Mouse (Mus musculus) intestine, embryonic 16.5 days (tissue): ENCODE measurements around the gene F11r. TPM values are rescaled to one million over a fixed set of nuclear protein-coding genes. Genes with fewer than 3 reads are reported as not detected.

ENCODE experiments used
- ATAC-seq: fragments of 200-750 bp; cut with Nextera tagmentation; 2 replicates; pipeline ENCODE4 v1.8.0; 2017; ENCODE audit warnings: moderate TSS enrichment, moderate library complexity
- H3K27ac ChIP-seq: fragments of 300-500 bp; sonication (generic); 2 replicates; pipeline ENCODE4 v1.5.1; 2014; ENCODE audit warnings: mild to moderate bottlenecking, low read length
- H3K27me3 ChIP-seq: fragments of 300-500 bp; sonication (generic); replicated peaks from 2 replicates; pipeline ENCODE4 v1.6.1; 2014; ENCODE audit warnings: low read length, control low read depth, mixed read lengths; ENCODE audit not compliant: control insufficient read depth, insufficient read depth
- H3K36me3 ChIP-seq: fragments of 300-500 bp; sonication (generic); 2 replicates; pipeline ENCODE4 v1.6.1; 2014; ENCODE audit warnings: low read length, control low read depth; ENCODE audit not compliant: control insufficient read depth, insufficient read depth
- H3K4me1 ChIP-seq: fragments of 300-500 bp; sonication (generic); 2 replicates; pipeline ENCODE4 v1.6.1; 2014; ENCODE audit warnings: low read length, control low read depth, mixed read lengths; ENCODE audit not compliant: control insufficient read depth, insufficient read depth
- H3K4me2 ChIP-seq: fragments of 300-500 bp; sonication (generic); 2 replicates; pipeline ENCODE4 v1.6.1; 2014; ENCODE audit warnings: low read depth, low read length, control low read depth
- H3K4me3 ChIP-seq: fragments of 300-500 bp; sonication (generic); 2 replicates; pipeline ENCODE4 v1.5.1; 2014; ENCODE audit warnings: mild to moderate bottlenecking, low read length
- H3K9ac ChIP-seq: fragments of 300-500 bp; sonication (generic); 2 replicates; pipeline ENCODE4 v1.6.1; 2014; ENCODE audit warnings: low read depth, low read length
- H3K9me3 ChIP-seq: fragments of 300-500 bp; sonication (generic); 2 replicates; pipeline ENCODE4 v1.6.1; 2016; ENCODE audit warnings: low read length, control low read depth; ENCODE audit not compliant: control insufficient read depth
- WGBS: fragments of 180-500 bp; shearing (Covaris S2); extraction: QIAGEN DNeasy Blood & Tissue Kit; methylation state at CpG from one replicate; pipeline ENCODE4 v1.1.7; 2014; 5-methylcytosine and 5-hydroxymethylcytosine counted together
- polyA plus RNA-seq: library from polyadenylated mRNA; unstranded; fragments of >200 nt; fragmentation: Nextera tagmentation; extraction: Ambion mirVana; gene quantifications from 2 replicates; pipeline ENCODE4 v1.2.1, GENCODE M21; 2015

The F11r gene
- polyA plus RNA-seq, 1 experiment from 2014 or later = 108 TPM

- Histone ChIP-seq H3K9ac (no peak overlapping the region), H3K4me2 (peak overlapping the region; percentile 45), H3K27ac (peak overlapping the region; percentile 71; the same call in 1 of the 2 replicates), H3K4me1 (no peaks in the 10 kb centered on the region; the same call in 1 of the 2 replicates), H3K9me3 (no peaks in the 10 kb centered on the region), H3K4me3 (peak overlapping the region; percentile 10; the same call in 1 of the 2 replicates), H3K27me3 (no peaks in the 10 kb centered on the region), H3K36me3 (no peaks in the 10 kb centered on the region)
- no peak for ATAC-seq
- WGBS = 5% methylated on average over 5 of the region's 5 CpGs
Measured at GRCm38 (mm10) chr1:171501636-171502080, 64.3 kb downstream of the F11r start.

GRCm38 (mm10) chr1:171502388-171503249 lies 65.3 kb downstream of the F11r start:
- peak overlapping the region; percentile 70 for H3K27ac ChIP-seq
- peak overlapping the region; percentile 10; the same call in 1 of the 2 replicates for H3K4me2 ChIP-seq
- H3K9me3 ChIP-seq = no peaks in the 10 kb centered on the region
- no peaks in the 10 kb centered on the region for H3K36me3 ChIP-seq
- no peaks in the 10 kb centered on the region; the same call in 1 of the 2 replicates for H3K4me1 ChIP-seq
- under 1% methylated on average over 14 of the region's 14 CpGs for WGBS
- H3K9ac ChIP-seq = no peak overlapping the region
- ATAC-seq = peak; percentile 87
- H3K27me3 ChIP-seq = no peaks in the 10 kb centered on the region
- no peak overlapping the region for H3K4me3 ChIP-seq

- Histone ChIP-seq H3K9me3 (no peaks in the 10 kb centered on the region), H3K27me3 (no peaks in the 10 kb centered on the region), H3K4me3 (peak within 1 kb of the TSS; percentile 70), H3K36me3 (no peaks in the 10 kb centered on the region), H3K4me2 (peak within 1 kb of the TSS; percentile 75), H3K27ac (peak within 1 kb of the TSS; percentile 99), H3K9ac (peak within 1 kb of the TSS; percentile 84), H3K4me1 (no peaks in the 10 kb centered on the region; the same call in 1 of the 2 replicates)
- peak; percentile 91 for ATAC-seq
- WGBS = under 1% methylated on average over 19 of the region's 19 CpGs
Measured at GRCm38 (mm10) chr1:171503250-171503591, 65.9 kb downstream of the F11r start, which contains the start of gene Alyref2. Gene Alyref2, plus strand, starts transcription at chr1:171503478.

GRCm38 (mm10) chr1:171503592-171504291 lies 66.4 kb downstream of the F11r start:
- H3K4me2 ChIP-seq = peak overlapping the region; percentile 75
- H3K27me3 ChIP-seq = no peaks in the 10 kb centered on the region
- H3K4me3 ChIP-seq = peak overlapping the region; percentile 70
- peak overlapping the region; percentile 84 for H3K9ac ChIP-seq
- no peaks in the 10 kb centered on the region for H3K9me3 ChIP-seq
- no peaks in the 10 kb centered on the region; the same call in 1 of the 2 replicates for H3K4me1 ChIP-seq
- H3K36me3 ChIP-seq = no peaks in the 10 kb centered on the region
- ATAC-seq = peak; percentile 68
- peak overlapping the region; percentile 99 for H3K27ac ChIP-seq
- under 1% methylated on average over 53 of the region's 53 CpGs for WGBS

- no peak for ATAC-seq
- no peaks in the 10 kb centered on the region for H3K27me3 ChIP-seq
- H3K4me3 ChIP-seq = no peak overlapping the region
- H3K4me1 ChIP-seq = no peaks in the 10 kb centered on the region; the same call in 1 of the 2 replicates
- H3K9me3 ChIP-seq = no peaks in the 10 kb centered on the region
- 78% methylated on average over 4 of the region's 4 CpGs for WGBS
- no peaks in the 10 kb centered on the region for H3K36me3 ChIP-seq
- H3K9ac ChIP-seq = no peak overlapping the region
- peak overlapping the region; percentile 39; the same call in 1 of the 2 replicates for H3K4me2 ChIP-seq
- no peak overlapping the region for H3K27ac ChIP-seq
Measured at GRCm38 (mm10) chr1:171504586-171504985, 67.3 kb downstream of the F11r start.

- 94% methylated on average over 2 of the region's 2 CpGs for WGBS
- no peak for ATAC-seq
Measured at GRCm38 (mm10) chr1:171513234-171513633, 75.9 kb downstream of the F11r start.

GRCm38 (mm10) chr1:171513760-171514159 lies 76.4 kb downstream of the F11r start:
- no peaks in the 10 kb centered on the region for H3K36me3 ChIP-seq
- no peaks in the 10 kb centered on the region for H3K4me1 ChIP-seq
- H3K27ac ChIP-seq = no peak overlapping the region
- 61% methylated on average over 1 of the region's 1 CpGs for WGBS
- no peak overlapping the region for H3K4me2 ChIP-seq
- no peak overlapping the region for H3K4me3 ChIP-seq
- H3K27me3 ChIP-seq = no peaks in the 10 kb centered on the region
- no peak overlapping the region for H3K9ac ChIP-seq
- H3K9me3 ChIP-seq = no peaks in the 10 kb centered on the region
- ATAC-seq = no peak

More at GRCm38 (mm10) chr1:171513234-171513633, 75.9 kb downstream of the F11r start:
- no peaks in the 10 kb centered on the region for H3K36me3 ChIP-seq
- no peak overlapping the region for H3K9ac ChIP-seq
- H3K4me2 ChIP-seq = no peak overlapping the region
- H3K4me3 ChIP-seq = no peak overlapping the region
- no peaks in the 10 kb centered on the region for H3K27me3 ChIP-seq
- H3K9me3 ChIP-seq = no peaks in the 10 kb centered on the region
- no peaks in the 10 kb centered on the region for H3K4me1 ChIP-seq
- no peak overlapping the region for H3K27ac ChIP-seq
